Mouse (Mus musculus) retina, postnatal 1 day (tissue): Measurements from ENCODE around the gene Hoxc8.

Experiments used
- DNase-seq: peaks from one replicate; pipeline ENCODE4 v3.0.0-alpha.2; 2012

Hoxc8 gene

DNA sequence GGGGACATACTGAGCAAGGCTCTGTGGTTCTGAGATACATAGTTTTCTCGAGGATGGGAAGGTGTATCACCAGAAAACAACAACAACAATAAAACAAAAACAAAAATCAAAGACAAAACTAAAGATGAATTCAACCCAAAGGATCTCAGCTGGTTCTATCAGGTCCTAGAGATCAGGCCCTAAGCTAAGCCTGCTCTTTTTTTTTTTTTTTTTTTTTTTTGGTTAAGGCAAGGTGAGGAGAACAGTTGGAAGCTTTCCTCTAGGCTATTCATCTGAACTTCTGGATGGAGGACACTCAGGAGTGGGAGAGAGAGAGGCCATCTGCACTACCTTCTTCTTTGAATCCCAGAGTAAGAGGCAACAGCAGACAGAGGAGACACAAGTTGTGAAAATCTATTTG is 47.2 kb downstream of the Hoxc8 start:
- DNase-seq, result no peak

DNA sequence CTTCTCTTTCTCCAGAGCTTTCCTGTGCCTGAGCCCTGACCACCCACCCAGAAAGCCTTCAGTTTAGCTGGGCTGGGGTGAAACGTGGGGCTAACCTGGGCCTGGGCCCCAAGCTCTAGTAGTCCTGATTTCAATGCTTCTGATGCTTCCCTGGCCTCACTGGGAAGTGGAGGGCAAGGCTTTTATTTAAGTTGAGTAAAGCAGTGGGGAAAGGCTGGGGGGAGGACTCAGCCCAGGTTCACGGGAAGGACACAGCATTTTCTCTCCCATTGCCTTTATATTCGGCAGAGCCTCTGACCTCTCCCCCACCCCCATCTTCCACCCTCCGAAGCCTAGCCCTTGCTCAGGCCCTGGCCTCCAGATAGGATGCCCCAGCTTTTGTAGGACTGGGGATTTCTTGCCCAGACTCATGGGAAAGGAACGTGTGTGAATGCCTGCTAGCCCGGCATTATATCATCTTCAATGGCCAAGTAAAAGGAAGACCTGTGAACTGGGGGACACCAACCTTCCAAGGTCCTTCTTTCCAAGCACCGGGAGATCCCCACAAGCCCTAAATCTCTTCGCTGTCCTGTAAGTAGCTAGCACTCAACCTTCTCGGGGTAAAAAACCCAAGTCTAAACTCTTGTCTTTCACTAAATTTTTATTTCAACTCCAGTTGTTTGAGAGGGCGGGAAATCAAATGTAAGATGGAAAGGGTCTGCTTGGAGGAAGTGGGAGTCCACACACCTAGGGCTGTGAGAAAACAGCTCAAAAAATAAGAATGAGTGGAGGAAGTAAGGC is 48.5 kb downstream of the Hoxc8 start:
- no peak for DNase-seq

GRCm38 (mm10) chr15:103039609-103040008 is 49.2 kb downstream of the Hoxc8 start:
- DNase-seq, result no peak

DNA sequence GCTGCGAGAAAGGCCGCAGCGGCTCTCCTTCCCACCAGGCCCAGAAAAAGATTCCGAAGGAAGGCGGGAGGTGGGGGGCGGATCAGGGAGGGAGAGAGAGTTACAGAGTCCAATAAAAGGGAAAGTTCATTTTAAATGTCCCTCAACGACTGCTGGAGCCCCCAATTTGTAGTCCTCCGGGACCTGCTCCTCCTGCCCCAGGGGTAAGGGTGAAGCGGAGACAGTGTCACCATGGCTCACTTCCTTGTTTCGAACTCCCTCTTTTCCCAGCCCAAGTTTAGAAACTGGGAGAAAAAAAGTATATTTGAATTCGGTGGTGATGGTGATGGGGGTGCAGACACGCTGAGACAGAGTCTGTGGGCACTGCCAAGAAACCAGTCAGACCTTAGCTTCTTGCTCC is 50.2 kb downstream of the Hoxc8 start:
- DNase-seq, result no peak

GRCm38 (mm10) chr15:103041613-103042012 is 51.2 kb downstream of the Hoxc8 start:
- DNase-seq, result no peak

- no peak for DNase-seq
Measured at GRCm38 (mm10) chr15:103042209-103042608, 51.8 kb downstream of the Hoxc8 start.
